Mouse (Mus musculus) stomach, postnatal 0 days (tissue): ENCODE results near the gene Msi2.

ENCODE experiments used
- CTCF ChIP-seq: IDR thresholded peaks from 2 replicates; pipeline ENCODE4 v1.5.1; 2016; ENCODE audit warnings: antibody characterized with exemption, low read depth, mild to moderate bottlenecking, moderate library complexity
- EP300 ChIP-seq: optimal IDR thresholded peaks from 2 replicates; pipeline ENCODE3; 2016; ENCODE audit warnings: antibody characterized with exemption

GRCm38 (mm10) chr11:88631932-88632230 is 86.4 kb downstream of the Msi2 start:
- no peak for TF ChIP-seq CTCF
- TF ChIP-seq EP300 = no peak
